Mouse (Mus musculus): ENCODE measurements at regions not wholly inside any gene's neighbourhood (a gene's known extent, or its start where the extent isn't known, plus 50 kb on each side); places are given as distances from the start of the nearest gene placed in this dataset.

DNA sequence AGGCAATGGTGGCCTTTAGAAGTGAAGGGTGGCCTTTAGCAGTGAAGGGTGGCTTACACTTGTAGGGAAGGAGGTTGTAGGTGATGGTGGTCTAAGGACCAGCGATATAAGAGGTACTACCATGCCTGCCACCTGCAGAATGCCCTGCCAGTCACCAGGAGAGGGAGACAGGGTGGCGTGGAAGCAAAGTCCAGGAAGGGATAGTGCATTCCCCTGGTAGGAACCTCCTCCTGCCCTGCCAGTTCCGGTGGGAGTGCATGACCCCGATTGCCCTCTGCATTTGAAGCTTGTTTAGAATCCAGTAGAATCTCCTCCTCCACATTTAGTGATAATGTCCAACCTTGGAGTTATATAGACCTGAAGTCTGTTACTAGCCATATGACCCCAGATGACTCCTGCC is 127.7 kb upstream of the Id2 start:
- no peaks in the 10 kb centered on the region for H3K4me1 ChIP-seq (replicated peaks)
- H3K9me3 ChIP-seq: no peaks in the 10 kb centered on the region
- H3K4me3 ChIP-seq: no peak overlapping the region
- H3K4me2 ChIP-seq: no peak overlapping the region
- H3K27me3 ChIP-seq: no peaks in the 10 kb centered on the region
- no peaks in the 10 kb centered on the region for H3K36me3 ChIP-seq
- no peak overlapping the region for H3K27ac ChIP-seq (replicated peaks)
- 87% methylated on average over 4 of the region's 4 CpGs for WGBS
- no peak for ATAC-seq (ENCODE audit: low read depth)
- no peak overlapping the region for H3K9ac ChIP-seq

- Histone ChIP-seq H3K4me2 (no peak overlapping the region), H3K4me1 (replicated peaks) (no peaks in the 10 kb centered on the region), H3K4me3 (no peak overlapping the region), H3K27me3 (no peaks in the 10 kb centered on the region), H3K9me3 (no peaks in the 10 kb centered on the region), H3K36me3 (no peaks in the 10 kb centered on the region), H3K9ac (no peak overlapping the region), H3K27ac (replicated peaks) (no peak overlapping the region)
- 86% methylated on average over 2 of the region's 2 CpGs for WGBS
- ATAC-seq (ENCODE audit: low read depth): no peak
These were observed 127.3 kb upstream of the Id2 start for GRCm38 (mm10) chr12:25224201-25224600.

GRCm38 (mm10) chr12:25223539-25223938 is 126.6 kb upstream of the Id2 start:
- Histone ChIP-seq H3K4me1 (replicated peaks) (no peaks in the 10 kb centered on the region), H3K4me2 (no peak overlapping the region), H3K9me3 (no peaks in the 10 kb centered on the region), H3K27me3 (no peaks in the 10 kb centered on the region), H3K4me3 (no peak overlapping the region), H3K36me3 (no peaks in the 10 kb centered on the region), H3K9ac (no peak overlapping the region), H3K27ac (replicated peaks) (no peak overlapping the region)
- ATAC-seq (ENCODE audit: low read depth): no peak
- 89% methylated on average over 4 of the region's 4 CpGs for WGBS

- ATAC-seq (ENCODE audit: low read depth): no peak
- Histone ChIP-seq H3K27ac (replicated peaks) (no peak overlapping the region), H3K4me3 (no peak overlapping the region), H3K36me3 (no peaks in the 10 kb centered on the region), H3K9ac (no peak overlapping the region), H3K27me3 (no peaks in the 10 kb centered on the region), H3K9me3 (no peaks in the 10 kb centered on the region), H3K4me1 (replicated peaks) (peaks cover 7% of the 10 kb centered on the region; the same call in 1 of the 2 replicates), H3K4me2 (no peak overlapping the region)
- WGBS: 39% methylated on average over 4 of the region's 4 CpGs
These were observed 123.8 kb upstream of the Id2 start for GRCm38 (mm10) chr12:25220780-25221106.

- Histone ChIP-seq H3K4me3 (no peak overlapping the region), H3K27me3 (no peaks in the 10 kb centered on the region), H3K36me3 (no peaks in the 10 kb centered on the region), H3K27ac (replicated peaks) (no peak overlapping the region), H3K4me2 (no peak overlapping the region), H3K4me1 (replicated peaks) (peaks cover 7% of the 10 kb centered on the region; the same call in 1 of the 2 replicates), H3K9me3 (no peaks in the 10 kb centered on the region), H3K9ac (no peak overlapping the region)
- no peak for ATAC-seq (ENCODE audit: low read depth)
- 79% methylated on average over 9 of the region's 9 CpGs for WGBS
These were observed 123.3 kb upstream of the Id2 start for GRCm38 (mm10) chr12:25220096-25220779.

DNA sequence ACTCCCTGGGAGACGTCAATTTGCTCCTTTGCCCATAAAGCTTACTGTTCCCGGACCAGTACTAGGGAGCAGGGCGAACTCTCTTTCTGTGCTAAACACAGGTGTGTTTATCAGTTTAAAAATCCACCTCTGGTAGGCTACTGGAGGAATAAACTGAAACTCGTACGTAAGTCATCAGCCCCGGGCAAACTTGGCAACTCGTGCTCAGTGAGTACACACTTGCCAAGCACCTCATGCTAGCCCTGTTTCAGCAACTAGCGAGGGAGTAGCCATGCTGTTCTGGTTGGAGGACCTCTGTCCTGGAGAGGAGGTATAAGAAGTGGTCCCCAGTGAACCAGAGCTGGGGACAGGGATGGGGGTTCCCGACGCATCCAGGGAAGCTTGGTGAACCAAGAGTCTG is 122.6 kb upstream of the Id2 start:
- ATAC-seq (ENCODE audit: low read depth): no peak
- H3K36me3 ChIP-seq: no peaks in the 10 kb centered on the region
- H3K4me2 ChIP-seq: no peak overlapping the region
- H3K4me3 ChIP-seq: no peak overlapping the region
- WGBS: 83% methylated on average over 10 of the region's 10 CpGs
- H3K27me3 ChIP-seq: no peaks in the 10 kb centered on the region
- H3K27ac ChIP-seq (replicated peaks): no peak overlapping the region
- H3K9ac ChIP-seq: no peak overlapping the region
- peaks cover 7% of the 10 kb centered on the region; the same call in 1 of the 2 replicates for H3K4me1 ChIP-seq (replicated peaks)
- H3K9me3 ChIP-seq: no peaks in the 10 kb centered on the region

DNA sequence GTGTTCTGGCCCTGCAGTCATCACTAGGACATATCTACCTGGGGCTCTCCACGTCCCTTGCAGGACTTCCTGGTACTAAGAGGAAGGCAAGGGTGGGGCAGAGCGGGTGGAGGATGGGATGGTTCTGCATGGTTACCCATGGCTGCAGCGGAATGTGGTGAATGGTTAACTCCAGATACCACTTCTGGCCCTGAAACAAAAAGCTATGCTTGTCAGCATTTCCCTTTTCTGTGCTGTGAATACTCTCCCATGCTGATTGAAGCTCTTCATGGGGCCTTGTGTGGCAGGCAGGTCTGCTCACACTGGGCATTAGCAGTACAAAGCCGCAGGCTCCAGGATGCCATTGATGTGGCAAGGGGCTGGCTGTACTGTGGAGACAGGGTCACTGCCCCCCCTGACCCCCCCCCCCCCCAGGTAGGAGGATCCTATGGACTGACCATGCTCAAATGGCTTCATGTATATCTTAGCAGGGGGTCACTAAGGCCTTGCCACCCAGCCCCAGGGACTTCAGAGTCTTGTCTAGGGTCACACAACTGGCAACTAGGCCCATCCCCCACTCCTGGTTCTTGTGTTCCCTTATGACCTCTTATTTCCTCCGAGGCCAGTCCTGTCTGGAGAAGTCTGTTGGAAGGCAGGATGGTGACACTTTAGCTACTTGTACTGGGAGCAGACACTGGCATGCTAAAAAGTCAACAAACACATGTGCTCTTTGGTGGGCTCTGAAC is 120.0 kb upstream of the Id2 start:
- Histone ChIP-seq H3K9me3 (no peaks in the 10 kb centered on the region), H3K36me3 (no peaks in the 10 kb centered on the region), H3K27ac (replicated peaks) (no peak overlapping the region), H3K9ac (no peak overlapping the region), H3K4me2 (no peak overlapping the region), H3K4me3 (no peak overlapping the region), H3K4me1 (replicated peaks) (peaks cover 7% of the 10 kb centered on the region; the same call in 1 of the 2 replicates), H3K27me3 (no peaks in the 10 kb centered on the region)
- no peak for ATAC-seq (ENCODE audit: low read depth)
- WGBS: 33% methylated on average over 5 of the region's 5 CpGs

GRCm38 (mm10) chr12:25215266-25215665 is 118.3 kb upstream of the Id2 start:
- H3K36me3 ChIP-seq: no peaks in the 10 kb centered on the region
- H3K27me3 ChIP-seq: no peaks in the 10 kb centered on the region
- no peak overlapping the region for H3K27ac ChIP-seq (replicated peaks)
- no peak overlapping the region for H3K9ac ChIP-seq
- H3K4me2 ChIP-seq: no peak overlapping the region
- H3K4me1 ChIP-seq (replicated peaks): peaks cover 7% of the 10 kb centered on the region; the same call in 1 of the 2 replicates
- ATAC-seq (ENCODE audit: low read depth): no peak
- no peak overlapping the region for H3K4me3 ChIP-seq
- WGBS: 63% methylated on average over 5 of the region's 5 CpGs
- H3K9me3 ChIP-seq: no peaks in the 10 kb centered on the region

- ATAC-seq (ENCODE audit: low read depth): no peak
- Histone ChIP-seq H3K9me3 (no peaks in the 10 kb centered on the region), H3K4me1 (replicated peaks) (peaks cover 8% of the 10 kb centered on the region; the same call in 1 of the 2 replicates), H3K36me3 (no peaks in the 10 kb centered on the region), H3K27ac (replicated peaks) (no peak overlapping the region), H3K9ac (no peak overlapping the region), H3K4me3 (no peak overlapping the region), H3K4me2 (no peak overlapping the region), H3K27me3 (no peaks in the 10 kb centered on the region)
- WGBS: 87% methylated on average over 11 of the region's 11 CpGs
These were observed 117.0 kb upstream of the Id2 start for GRCm38 (mm10) chr12:25213782-25214478.

DNA sequence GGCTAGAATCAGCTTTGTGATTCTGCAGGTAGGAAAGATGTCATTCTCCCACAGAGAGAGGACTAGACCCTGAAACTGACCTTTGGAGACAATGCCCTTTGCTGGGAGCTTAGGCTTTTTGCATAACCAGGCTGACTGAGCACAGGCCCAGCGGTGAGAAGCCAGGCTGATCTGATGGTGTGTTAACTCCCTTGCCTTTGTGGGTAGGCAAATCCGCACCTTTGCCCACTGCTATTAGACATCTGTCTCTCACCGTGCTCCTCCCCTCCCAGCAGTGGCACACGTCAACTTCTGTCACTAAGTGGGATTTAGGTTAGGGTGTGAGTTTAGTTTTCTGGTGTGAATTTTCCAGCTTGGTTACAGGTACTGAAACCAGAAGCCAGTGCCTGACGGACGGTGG is 114.4 kb upstream of the Id2 start:
- Histone ChIP-seq H3K9me3 (no peaks in the 10 kb centered on the region), H3K27ac (replicated peaks) (no peak overlapping the region), H3K4me3 (no peak overlapping the region), H3K36me3 (no peaks in the 10 kb centered on the region), H3K4me2 (no peak overlapping the region), H3K9ac (no peak overlapping the region), H3K27me3 (no peaks in the 10 kb centered on the region), H3K4me1 (replicated peaks) (peaks cover 5% of the 10 kb centered on the region; the same call in 1 of the 2 replicates)
- 84% methylated on average over 6 of the region's 6 CpGs for WGBS
- ATAC-seq (ENCODE audit: low read depth): no peak

DNA sequence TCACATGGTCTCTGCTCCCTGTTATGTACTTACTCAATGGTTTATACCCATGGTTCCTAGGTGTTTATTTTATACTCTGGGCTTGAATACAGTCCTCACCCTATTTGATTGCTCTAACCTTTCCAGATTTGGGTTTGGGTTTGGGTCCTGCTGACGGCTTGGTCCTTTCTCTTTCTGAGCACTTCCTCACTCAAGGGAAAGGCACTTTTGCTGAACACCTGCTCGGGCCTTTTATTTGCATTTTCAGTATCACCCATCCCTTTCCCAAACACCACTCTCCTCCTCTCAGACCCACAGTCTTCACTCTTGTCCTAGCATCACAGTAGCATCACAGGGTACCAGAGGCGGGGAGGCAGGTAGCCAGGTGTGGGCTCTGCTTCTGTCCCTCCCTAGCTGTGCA is 113.7 kb upstream of the Id2 start:
- ATAC-seq (ENCODE audit: low read depth): no peak

GRCm38 (mm10) chr12:25209333-25209728 is 112.4 kb upstream of the Id2 start:
- H3K27ac ChIP-seq (replicated peaks): no peak overlapping the region
- H3K4me2 ChIP-seq: no peak overlapping the region
- H3K9me3 ChIP-seq: no peaks in the 10 kb centered on the region
- no peak overlapping the region for H3K9ac ChIP-seq
- no peaks in the 10 kb centered on the region for H3K36me3 ChIP-seq
- no peaks in the 10 kb centered on the region for H3K27me3 ChIP-seq
- ATAC-seq (ENCODE audit: low read depth): no peak
- WGBS: 30% methylated on average over 4 of the region's 4 CpGs
- H3K4me1 ChIP-seq (replicated peaks): peaks cover 5% of the 10 kb centered on the region; the same call in 1 of the 2 replicates
- H3K4me3 ChIP-seq: no peak overlapping the region

More for the DNA sequence above, 113.7 kb upstream of the Id2 start:
- Histone ChIP-seq H3K36me3 (no peaks in the 10 kb centered on the region), H3K9me3 (no peaks in the 10 kb centered on the region), H3K4me1 (replicated peaks) (peaks cover 5% of the 10 kb centered on the region; the same call in 1 of the 2 replicates), H3K4me3 (no peak overlapping the region), H3K4me2 (no peak overlapping the region), H3K9ac (no peak overlapping the region), H3K27me3 (no peaks in the 10 kb centered on the region), H3K27ac (replicated peaks) (no peak overlapping the region)
- 88% methylated on average over 3 of the region's 3 CpGs for WGBS
